Mouse (Mus musculus) retina, postnatal 7 days (tissue): Measurements from ENCODE around the gene Rpl10-ps3.

Source experiments
- DNase-seq: peaks from one replicate; pipeline ENCODE4 v3.0.0-alpha.2; 2012; ENCODE audit warnings: low read depth, low spot score

Rpl10-ps3 gene

DNA sequence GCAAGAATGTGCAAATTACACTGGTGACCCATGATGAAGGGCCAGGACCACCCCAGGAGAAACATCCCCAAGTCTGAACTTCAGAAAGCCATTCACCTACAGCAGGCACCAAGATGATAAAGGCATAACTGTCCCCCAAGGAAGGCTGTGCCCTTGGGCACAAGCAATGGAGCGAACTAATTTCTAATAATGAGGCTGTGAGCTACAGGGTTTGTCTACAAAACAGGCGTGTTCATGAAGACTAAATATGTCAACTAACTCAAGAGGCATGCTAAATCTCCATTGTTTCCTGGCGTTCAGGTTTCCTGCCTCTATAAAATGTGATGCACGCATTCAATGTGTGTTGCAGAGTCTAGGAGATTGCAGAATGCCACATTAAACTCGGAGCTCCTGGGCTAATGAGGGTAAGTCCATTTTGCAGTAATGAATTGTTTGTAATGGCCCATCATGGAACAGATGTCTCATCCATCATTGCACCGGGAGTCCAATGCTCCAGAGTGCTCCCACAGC is 33.7 kb downstream of the Rpl10-ps3 start:
- DNase-seq: no peak

DNA sequence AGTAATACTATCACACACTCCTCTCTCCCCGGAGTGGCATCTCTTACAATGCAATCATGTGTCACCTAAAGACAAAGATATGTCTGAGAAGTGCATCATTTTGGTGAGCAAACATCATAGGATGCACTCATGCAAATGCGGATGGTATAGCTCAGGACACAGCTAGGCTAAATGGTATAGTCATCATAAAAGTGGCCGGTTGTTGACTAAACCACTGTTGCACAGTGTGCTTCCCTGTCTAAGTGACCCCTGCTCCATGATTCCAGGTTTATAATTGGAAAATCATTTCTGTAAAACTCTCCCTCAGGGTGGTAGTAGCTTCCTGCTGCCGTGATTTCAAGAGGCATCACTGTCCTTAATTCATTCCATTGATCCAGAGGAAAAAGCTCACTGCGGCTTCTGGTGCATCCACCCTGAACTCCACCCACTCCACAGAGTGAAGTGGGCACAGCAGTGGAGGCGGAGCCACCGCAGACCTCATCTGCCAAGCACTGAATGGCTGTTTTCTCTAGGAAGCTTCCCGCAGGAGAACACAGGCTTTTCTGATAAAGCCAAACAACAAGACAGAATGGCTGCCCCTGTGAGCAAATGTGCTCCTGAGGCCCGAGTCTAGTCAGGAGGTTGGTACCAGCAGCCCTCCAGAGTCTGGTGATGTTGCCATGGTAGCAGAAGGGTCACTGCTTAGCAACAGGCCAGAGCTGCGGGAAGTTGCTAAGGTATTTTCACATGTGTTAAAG is 38.9 kb downstream of the Rpl10-ps3 start:
- DNase-seq: no peak

DNA sequence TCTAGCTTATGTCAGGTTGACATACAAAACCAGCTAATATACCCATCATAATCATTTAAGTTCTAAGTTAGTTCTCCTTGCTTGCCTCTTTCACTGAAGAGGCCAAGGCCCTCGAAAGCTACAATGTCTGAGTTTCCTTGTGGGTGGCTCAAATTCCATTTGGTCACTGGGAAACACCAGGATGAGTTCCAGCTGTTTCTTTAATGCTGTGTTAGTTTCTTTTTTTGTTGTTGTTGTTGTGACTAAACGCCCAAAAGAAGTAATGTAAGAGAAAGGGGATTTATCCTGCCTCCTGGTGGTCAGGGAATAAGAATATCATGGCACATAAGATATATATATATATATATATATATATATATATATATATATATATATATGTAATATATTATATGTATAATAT is 39.7 kb downstream of the Rpl10-ps3 start:
- DNase-seq: no peak

DNA sequence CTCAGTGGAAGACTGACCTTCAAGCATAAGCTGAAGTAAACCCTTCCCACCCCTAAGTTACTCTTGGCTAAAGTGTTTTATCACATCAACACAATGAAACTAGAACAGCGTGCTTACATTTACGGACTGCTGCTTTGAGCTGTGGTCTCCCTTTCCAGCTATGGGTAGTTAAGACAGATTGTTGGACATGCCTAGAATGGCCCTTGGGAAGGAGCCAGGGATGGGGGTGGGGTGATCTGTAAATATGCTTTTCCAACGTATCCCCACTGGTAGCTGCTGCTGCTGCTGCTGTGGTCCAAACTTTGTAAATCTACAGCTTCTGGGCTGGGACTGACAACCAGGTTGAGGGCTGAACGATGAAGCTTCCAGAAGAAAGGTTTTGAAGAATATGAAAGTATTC is 40.8 kb downstream of the Rpl10-ps3 start:
- no peak for DNase-seq

DNA sequence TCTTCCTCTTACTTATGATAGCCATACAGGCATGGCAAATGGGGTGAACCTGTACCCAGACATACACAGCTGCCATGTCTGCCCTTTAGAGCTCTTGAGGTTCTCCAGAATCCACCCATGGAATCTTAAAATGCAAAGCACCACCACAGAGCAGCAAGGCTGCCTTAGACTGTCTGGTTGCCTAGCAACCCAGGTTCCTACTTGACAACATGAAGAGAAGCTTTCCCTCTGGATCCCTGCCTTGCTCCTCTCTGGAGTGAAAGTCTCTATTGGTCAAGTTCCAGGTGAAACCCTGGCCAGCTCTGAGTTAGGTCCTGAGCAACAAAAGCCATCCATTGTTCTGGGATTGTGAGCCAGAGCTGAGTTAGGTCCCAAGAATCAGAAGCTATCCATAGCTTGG is 43.0 kb downstream of the Rpl10-ps3 start:
- no peak for DNase-seq

DNA sequence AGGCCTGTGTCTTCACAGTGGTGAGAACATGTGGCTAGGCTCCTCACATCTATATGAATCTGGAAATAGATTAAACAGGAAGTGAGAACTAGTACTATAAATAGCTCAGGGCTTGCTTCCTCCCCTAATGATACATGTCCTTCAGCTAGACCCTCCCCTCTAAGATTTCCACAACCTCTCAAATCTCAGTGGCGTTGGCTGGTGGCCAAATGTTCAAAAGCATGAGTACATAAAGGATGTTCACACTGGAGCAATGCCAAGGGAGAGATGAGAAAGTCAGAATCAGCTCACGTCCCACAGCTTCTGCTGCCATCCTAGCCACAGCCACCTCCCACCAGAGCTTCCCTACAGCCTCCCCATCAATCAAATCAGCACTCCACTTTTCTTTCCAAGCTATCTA is 46.4 kb downstream of the Rpl10-ps3 start:
- DNase-seq: no peak
